Mouse (Mus musculus) forebrain, embryonic 15.5 days (tissue): Measurements from ENCODE around the gene Ankrd28. TPM values are rescaled to one million over a fixed set of nuclear protein-coding genes. Genes with fewer than 3 reads are reported as not detected.

ENCODE experiments used
- ATAC-seq: fragments of 200-750 bp; cut with Nextera tagmentation; replicated peaks from 2 replicates; pipeline ENCODE4 v1.8.0; 2017; ENCODE audit warnings: mild to moderate bottlenecking, moderate TSS enrichment, moderate library complexity
- H3K27ac ChIP-seq: fragments of 300-500 bp; sonication (generic); replicated peaks from 2 replicates; pipeline ENCODE4 v1.5.1; 2015; ENCODE audit warnings: mild to moderate bottlenecking, inconsistent platforms
- H3K27me3 ChIP-seq: fragments of 300-500 bp; sonication (generic); 2 replicates; pipeline ENCODE4 v1.6.1; 2015; ENCODE audit warnings: inconsistent platforms
- H3K36me3 ChIP-seq: fragments of 300-500 bp; sonication (generic); 2 replicates; pipeline ENCODE4 v1.6.1; 2015; ENCODE audit warnings: mild to moderate bottlenecking, inconsistent platforms
- H3K4me1 ChIP-seq: fragments of 300-500 bp; sonication (generic); 2 replicates; pipeline ENCODE4 v1.6.1; 2015; ENCODE audit warnings: inconsistent platforms
- H3K4me2 ChIP-seq: fragments of 300-500 bp; sonication (generic); replicated peaks from 2 replicates; pipeline ENCODE4 v1.6.1; 2015; ENCODE audit warnings: mild to moderate bottlenecking, inconsistent platforms
- H3K4me3 ChIP-seq: fragments of 300-500 bp; sonication (generic); 2 replicates; pipeline ENCODE4 v1.5.1; 2015; ENCODE audit warnings: mild to moderate bottlenecking, inconsistent platforms
- H3K9ac ChIP-seq: fragments of 300-500 bp; sonication (generic); replicated peaks from 2 replicates; pipeline ENCODE4 v1.6.1; 2015; ENCODE audit warnings: mild to moderate bottlenecking, inconsistent platforms
- H3K9me3 ChIP-seq: fragments of 300-500 bp; sonication (generic); 2 replicates; pipeline ENCODE4 v1.6.1; 2016; ENCODE audit warnings: inconsistent platforms
- WGBS: fragments of 180-500 bp; shearing (Covaris S2); methylation state at CpG from one replicate; pipeline ENCODE4 v1.1.7; 2015; ENCODE audit warnings: mixed read lengths; 5-methylcytosine and 5-hydroxymethylcytosine counted together
- polyA plus RNA-seq: library from polyadenylated mRNA; unstranded; fragments of >200 nt; fragmentation: Nextera tagmentation; extraction: Ambion mirVana; gene quantifications from 2 replicates; pipeline ENCODE4 v1.2.1, GENCODE M21; 2015

Gene Ankrd28
- polyA plus RNA-seq, 1 experiment from 2014 or later = 11.6 TPM

DNA sequence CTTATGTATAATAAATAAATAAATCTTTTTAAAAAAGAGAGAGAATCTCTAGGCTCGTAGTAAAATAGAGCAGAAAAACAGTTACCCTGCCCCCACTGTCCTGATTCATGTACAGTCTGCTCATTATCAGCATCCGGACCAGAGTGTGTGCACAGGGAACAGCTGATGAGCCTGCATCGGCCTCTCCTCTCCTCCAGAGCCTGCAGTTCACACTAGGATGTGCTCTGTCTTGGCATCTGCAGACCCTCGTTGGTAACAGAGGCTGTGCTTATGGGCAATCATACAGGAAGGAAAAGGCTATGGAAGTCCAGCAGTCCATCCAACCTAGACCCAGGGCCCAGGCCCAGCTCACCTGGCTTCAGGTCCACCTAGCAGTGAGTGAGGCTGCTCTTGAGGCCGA is 178.3 kb downstream of the Ankrd28 start:
- H3K4me1 ChIP-seq = peaks cover 3% of the 10 kb centered on the region
- H3K9ac ChIP-seq = no peak overlapping the region
- H3K36me3 ChIP-seq = no peaks in the 10 kb centered on the region
- no peak overlapping the region for H3K27ac ChIP-seq
- H3K4me3 ChIP-seq = no peak overlapping the region
- H3K4me2 ChIP-seq = no peak overlapping the region
- H3K9me3 ChIP-seq = no peaks in the 10 kb centered on the region
- WGBS = 75% methylated on average over 5 of the region's 5 CpGs
- no peak for ATAC-seq
- H3K27me3 ChIP-seq = no peaks in the 10 kb centered on the region

DNA sequence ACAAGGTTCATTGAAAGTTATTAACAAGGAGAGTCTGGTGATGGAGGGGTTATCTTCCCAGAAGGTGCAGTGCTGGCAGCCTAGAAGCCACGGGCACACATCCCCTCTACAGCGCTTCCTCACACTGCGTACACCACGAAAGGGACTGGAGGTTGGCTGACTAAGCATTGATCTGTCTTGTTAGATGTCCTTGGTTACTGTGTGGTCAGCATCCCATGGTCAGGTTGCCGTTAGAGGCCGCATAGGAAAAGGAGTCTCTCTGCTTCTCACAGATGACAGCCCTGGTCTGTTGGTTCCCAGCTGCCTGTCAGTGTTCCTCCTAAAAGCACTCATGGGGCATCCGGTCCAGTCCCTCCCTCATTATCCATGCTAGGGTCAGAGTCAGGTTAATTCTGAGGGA is 179.2 kb downstream of the Ankrd28 start:
- Histone ChIP-seq H3K27ac (no peak overlapping the region), H3K9me3 (no peaks in the 10 kb centered on the region), H3K27me3 (no peaks in the 10 kb centered on the region), H3K36me3 (no peaks in the 10 kb centered on the region), H3K4me3 (no peak overlapping the region), H3K9ac (no peak overlapping the region), H3K4me2 (no peak overlapping the region), H3K4me1 (no peaks in the 10 kb centered on the region)
- no peak for ATAC-seq
- 93% methylated on average over 7 of the region's 7 CpGs for WGBS

DNA sequence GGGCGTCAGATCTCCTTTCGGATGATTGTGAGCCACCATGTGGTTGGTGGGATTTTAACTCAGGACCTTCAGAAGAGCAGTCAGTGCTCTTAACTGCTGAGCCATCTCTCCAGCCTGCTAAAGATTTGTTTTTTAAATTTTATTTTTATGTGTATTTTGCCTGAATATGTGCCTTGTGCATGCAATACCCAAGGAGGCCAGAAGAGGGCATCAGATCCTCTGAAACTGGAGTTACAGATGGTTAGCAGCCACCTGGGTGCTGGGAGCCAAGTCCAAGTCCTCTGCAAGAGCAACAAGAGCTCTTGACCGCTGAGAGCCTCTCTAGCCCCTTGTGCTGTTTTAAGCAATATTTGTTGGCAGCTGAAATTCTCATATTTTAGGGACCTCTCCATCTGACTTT is 180.1 kb downstream of the Ankrd28 start:
- WGBS = 99% methylated on average over 3 of the region's 3 CpGs
- Histone ChIP-seq H3K4me2 (no peak overlapping the region), H3K36me3 (no peaks in the 10 kb centered on the region), H3K27ac (no peak overlapping the region), H3K4me1 (no peaks in the 10 kb centered on the region), H3K9ac (no peak overlapping the region), H3K27me3 (no peaks in the 10 kb centered on the region), H3K4me3 (no peak overlapping the region), H3K9me3 (no peaks in the 10 kb centered on the region)
- ATAC-seq = no peak

Other genes with a start within 250 kb of the Ankrd28 start
- not detected in 2 replicates for gene Colq, start 239.3 kb downstream of the Ankrd28 start, polyA plus RNA-seq
- gene Gm49387, start 189.8 kb downstream of the Ankrd28 start, polyA plus RNA-seq = 0.37 and 0.78 TPM in 2 replicates
- gene Btd, start 189.6 kb downstream of the Ankrd28 start, polyA plus RNA-seq = 15.1 and 16.6 TPM in 2 replicates
- 5.9 and 9.3 TPM in 2 replicates for gene Hacl1, start 189.4 kb downstream of the Ankrd28 start, polyA plus RNA-seq
- gene Galnt15, start 198.3 kb upstream of the Ankrd28 start, polyA plus RNA-seq = 0.45 and 0.47 TPM in 2 replicates